Mouse (Mus musculus): Measurements from ENCODE around the gene Fam221a. TPM values are rescaled to one million over a fixed set of nuclear protein-coding genes. Genes with fewer than 3 reads are reported as not detected.

Fam221a gene
- 4.5 and 6.5 TPM in 2 replicates for polyA plus RNA-seq (2015; fragmentation: Nextera tagmentation; extraction: Ambion mirVana)

DNA sequence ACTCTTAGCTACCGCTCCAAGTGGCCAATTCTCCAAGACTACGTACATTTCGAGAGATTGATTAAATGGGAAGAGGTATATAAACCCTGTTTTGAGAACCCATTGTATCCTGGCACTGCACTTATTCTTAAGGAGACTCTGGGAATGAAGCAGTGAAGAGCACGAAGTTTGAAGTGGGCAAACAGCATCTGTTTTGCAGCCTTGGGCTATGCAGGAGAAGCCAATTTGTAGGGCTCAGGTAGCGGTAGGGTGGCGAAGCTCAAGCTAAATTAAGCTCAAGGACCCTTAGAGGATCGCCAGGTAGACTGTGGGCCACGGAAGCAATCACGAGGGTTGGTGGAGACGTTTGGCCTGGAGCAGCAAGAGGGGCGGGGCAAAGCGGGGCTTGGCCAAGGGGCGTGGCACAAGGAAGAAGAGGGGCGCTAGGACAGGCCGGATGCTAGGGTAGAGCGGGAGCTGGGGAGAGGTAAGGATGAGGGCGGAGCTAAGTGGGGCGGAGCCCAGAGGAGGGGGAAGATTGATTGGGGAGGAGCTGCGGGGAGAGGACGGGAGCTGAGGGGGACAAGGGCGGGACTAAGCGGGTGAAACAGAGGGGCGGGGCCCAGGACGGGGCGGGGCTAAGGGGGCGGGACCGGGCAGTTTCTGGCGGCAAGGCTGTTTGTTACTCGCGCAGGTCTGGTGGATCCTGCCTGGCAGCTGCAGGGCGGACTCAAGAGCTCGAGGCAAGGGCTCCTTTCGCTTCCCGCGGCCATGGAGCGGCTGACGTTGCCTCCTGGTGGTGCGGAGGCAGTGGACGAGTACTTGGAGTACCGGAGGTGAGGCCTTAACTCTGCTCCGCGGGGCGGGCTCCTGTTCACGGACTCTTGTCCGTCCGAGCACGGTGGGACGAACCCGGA, at the start of gene Fam221a:
Gene Fam221a, plus strand, starts transcription at position 581 of the 896 bp plus-strand sequence.
- peak within 1 kb of the TSS; percentile 87 for H3K4me2 ChIP-seq (replicated peaks)
- H3K36me3 ChIP-seq = no peaks in the 10 kb centered on the region
- WGBS = 4% methylated on average over 46 of the region's 49 CpGs
- peaks cover 9% of the 10 kb centered on the region for H3K4me1 ChIP-seq
- peak within 1 kb of the TSS; percentile 62 for H3K27ac ChIP-seq (replicated peaks)
- H3K4me3 ChIP-seq = peak within 1 kb of the TSS; percentile 56
- peak within 1 kb of the TSS; percentile 62 for H3K9ac ChIP-seq (replicated peaks)
- no peaks in the 10 kb centered on the region for H3K27me3 ChIP-seq
- peak; percentile 97 for ATAC-seq (replicated peaks)
- H3K9me3 ChIP-seq = no peaks in the 10 kb centered on the region

DNA sequence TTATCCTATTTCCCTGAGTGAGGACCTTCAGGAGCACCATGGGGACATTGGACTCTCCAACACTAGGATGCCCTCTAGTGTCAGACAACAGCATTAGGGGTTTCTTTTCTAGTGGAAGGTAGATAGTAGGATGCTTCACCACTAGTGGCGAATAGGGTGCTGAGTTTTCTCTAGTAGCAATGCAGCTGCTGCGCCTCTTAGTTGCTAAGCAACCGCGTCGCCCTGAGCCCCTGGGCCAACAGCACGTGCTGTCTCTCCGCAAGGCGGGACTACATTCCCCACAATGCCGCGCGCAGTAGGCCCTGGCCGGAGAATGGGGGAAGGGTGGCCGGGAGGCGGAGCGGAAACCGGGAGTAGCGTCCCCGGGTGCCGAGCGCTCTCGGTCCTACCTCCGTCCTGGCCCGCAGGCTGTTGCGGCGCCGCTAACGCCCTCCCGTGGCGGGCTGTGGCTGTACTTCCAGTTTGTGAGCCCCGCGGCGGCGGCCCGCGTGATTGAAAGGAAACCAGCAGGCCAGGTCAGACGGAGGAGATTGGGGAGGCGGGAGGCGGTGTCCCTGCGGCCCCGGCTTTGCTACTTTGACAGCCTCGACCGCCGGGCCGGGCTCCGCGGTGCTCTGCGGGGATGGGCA, 48.5 kb upstream of the Fam221a start, which contains the start of gene Ccdc126:
Gene Ccdc126, plus strand, starts transcription at position 309 of the 629 bp plus-strand sequence.
- Histone ChIP-seq H3K36me3 (no peaks in the 10 kb centered on the region), H3K9me3 (no peaks in the 10 kb centered on the region), H3K4me3 (peak within 1 kb of the TSS; percentile 55), H3K9ac (replicated peaks) (peak within 1 kb of the TSS; percentile 64), H3K27me3 (no peaks in the 10 kb centered on the region), H3K4me2 (replicated peaks) (peak within 1 kb of the TSS; percentile 61), H3K27ac (replicated peaks) (peak within 1 kb of the TSS; percentile 76), H3K4me1 (peaks cover 5% of the 10 kb centered on the region)
- ATAC-seq (replicated peaks) = peak; percentile 100
- WGBS = 0% methylated on average over 47 of the region's 47 CpGs

DNA sequence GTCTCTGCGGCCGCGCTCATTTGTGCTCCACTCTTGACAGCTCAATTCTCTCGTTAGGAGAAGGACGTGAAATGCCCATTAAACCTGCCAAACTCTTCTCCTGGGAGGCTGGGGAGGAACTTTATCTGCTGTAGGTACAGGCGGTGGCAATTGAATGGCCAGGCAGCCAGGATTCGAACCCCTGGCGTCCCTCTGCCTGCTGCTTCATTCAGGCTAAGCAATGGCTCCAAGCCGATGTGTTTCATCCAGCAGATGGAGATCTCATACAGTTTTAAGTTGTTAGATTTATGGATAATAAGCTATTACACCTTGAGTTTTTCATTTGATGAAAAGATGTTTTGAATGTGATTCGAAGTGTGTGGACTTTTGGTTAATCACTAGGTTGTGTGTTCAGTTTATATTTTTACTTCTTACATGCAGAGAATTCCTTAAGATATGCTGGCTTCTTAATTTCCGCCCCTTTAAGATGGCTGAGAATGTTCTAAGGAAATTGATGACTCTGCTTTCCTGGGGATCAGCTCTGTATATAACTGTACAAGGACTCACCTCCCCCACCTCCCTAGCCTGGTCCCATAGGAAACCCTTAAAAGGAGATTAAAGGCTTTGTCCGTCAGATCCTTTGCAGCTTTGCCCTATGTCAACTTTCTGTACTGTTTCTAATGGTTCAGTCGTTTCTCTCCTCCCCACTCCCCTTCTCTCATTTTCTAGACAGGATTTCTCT, 47.8 kb upstream of the Fam221a start:
- Histone ChIP-seq H3K27me3 (no peaks in the 10 kb centered on the region), H3K36me3 (no peaks in the 10 kb centered on the region), H3K4me2 (replicated peaks) (peak overlapping the region; percentile 61), H3K27ac (replicated peaks) (peak overlapping the region; percentile 76), H3K9ac (replicated peaks) (peak overlapping the region; percentile 64), H3K4me1 (peaks cover 5% of the 10 kb centered on the region), H3K4me3 (peak overlapping the region; percentile 55), H3K9me3 (no peaks in the 10 kb centered on the region)
- WGBS = 14% methylated on average over 13 of the region's 13 CpGs
- peak; percentile 21; the same call in 1 of the 2 replicates for ATAC-seq (replicated peaks)

DNA sequence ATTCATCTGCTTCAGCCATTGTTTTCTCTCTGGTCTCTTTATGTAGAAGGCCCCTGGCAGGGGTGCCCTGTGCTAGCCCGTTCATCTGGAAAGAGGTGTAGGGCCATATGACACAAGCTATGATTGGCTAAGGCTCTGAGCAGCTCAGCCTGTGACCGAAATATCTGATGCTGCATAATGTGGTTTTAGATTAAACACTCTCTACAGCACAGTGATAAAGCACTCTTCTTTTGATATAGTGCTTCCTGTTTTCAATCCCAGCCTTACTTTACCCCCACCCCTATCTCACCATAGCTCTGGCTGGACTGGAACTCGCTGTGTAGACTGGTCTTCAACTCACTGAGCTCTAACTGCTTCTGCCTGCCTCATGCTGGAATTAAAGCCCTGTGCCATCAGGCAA, 46.2 kb upstream of the Fam221a start:
- WGBS = 82% methylated on average over 3 of the region's 3 CpGs
- H3K36me3 ChIP-seq = no peaks in the 10 kb centered on the region
- no peaks in the 10 kb centered on the region for H3K27me3 ChIP-seq
- H3K4me2 ChIP-seq (replicated peaks) = no peak overlapping the region
- no peaks in the 10 kb centered on the region for H3K9me3 ChIP-seq
- H3K4me1 ChIP-seq = peaks cover 5% of the 10 kb centered on the region
- no peak overlapping the region for H3K4me3 ChIP-seq
- no peak overlapping the region for H3K9ac ChIP-seq (replicated peaks)
- no peak for ATAC-seq (replicated peaks)
- H3K27ac ChIP-seq (replicated peaks) = no peak overlapping the region

DNA sequence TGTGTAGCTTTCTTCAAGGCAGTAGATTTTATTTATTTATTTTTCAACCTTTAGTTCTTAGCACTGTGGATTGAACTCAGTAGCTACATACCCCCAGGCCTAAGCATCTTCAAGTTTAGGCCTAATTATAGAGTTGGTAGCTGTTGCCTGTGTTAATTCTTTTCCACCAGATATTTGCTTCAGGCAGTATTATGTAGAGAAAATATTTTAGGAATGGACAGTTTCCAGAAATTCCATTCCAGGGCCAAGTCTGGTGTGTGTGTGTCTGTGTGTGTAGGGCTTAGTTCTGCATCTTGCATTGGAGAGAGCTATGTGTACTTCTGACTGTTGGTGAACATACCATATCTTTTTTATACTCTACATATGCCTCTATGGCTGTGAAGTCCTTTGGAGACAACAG, 45.5 kb upstream of the Fam221a start:
- Histone ChIP-seq H3K4me2 (replicated peaks) (no peak overlapping the region), H3K9me3 (no peaks in the 10 kb centered on the region), H3K4me1 (peaks cover 5% of the 10 kb centered on the region), H3K9ac (replicated peaks) (no peak overlapping the region), H3K27ac (replicated peaks) (no peak overlapping the region), H3K27me3 (no peaks in the 10 kb centered on the region), H3K36me3 (no peaks in the 10 kb centered on the region), H3K4me3 (no peak overlapping the region)
- no peak for ATAC-seq (replicated peaks)

DNA sequence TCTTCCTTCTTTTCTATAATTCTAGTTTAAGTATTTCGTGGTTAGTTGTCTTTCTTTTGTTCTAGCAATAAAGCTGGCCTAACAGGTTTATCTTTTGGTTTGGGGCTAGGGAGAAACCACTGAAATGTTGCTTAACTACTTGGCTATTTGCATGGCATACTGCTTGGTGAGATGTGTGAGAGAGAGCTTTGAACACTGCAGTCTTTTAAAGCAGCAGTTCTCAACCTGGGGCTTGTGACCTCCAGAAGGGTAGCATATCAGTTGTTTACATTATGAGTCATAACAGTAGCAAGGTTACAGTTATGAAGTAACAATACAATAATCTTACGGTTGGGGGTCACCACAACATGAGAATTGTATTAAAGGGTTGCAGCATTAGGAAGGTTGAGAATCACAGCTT, 44.6 kb upstream of the Fam221a start:
- Histone ChIP-seq H3K4me3 (no peak overlapping the region), H3K4me1 (peaks cover 5% of the 10 kb centered on the region), H3K9me3 (no peaks in the 10 kb centered on the region), H3K4me2 (replicated peaks) (no peak overlapping the region), H3K9ac (replicated peaks) (no peak overlapping the region), H3K27ac (replicated peaks) (no peak overlapping the region), H3K36me3 (no peaks in the 10 kb centered on the region), H3K27me3 (no peaks in the 10 kb centered on the region)
- ATAC-seq (replicated peaks) = no peak
- WGBS = 63% methylated on average over 2 of the region's 2 CpGs

DNA sequence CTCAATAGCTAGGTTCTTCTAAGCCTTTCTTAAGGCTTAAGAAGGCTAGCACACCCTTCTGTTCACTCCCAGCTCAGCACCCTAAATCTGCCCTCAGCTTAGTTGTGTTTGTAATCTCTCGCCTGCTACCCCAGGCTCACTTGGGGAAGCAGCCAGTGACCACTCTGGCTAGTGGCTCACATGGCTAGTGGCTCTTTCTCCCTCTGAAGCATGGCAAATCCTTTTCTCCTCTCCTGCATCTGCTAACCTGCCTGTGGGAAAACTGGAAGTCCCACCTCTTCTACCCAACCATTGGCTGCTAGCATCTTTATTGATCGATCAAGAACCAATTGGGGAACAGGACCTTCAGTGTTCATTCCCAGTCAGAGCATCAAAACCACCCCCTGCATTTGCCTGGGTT, 43.0 kb upstream of the Fam221a start:
- H3K4me1 ChIP-seq = peaks cover 5% of the 10 kb centered on the region
- H3K9me3 ChIP-seq = no peaks in the 10 kb centered on the region
- 58% methylated on average over 2 of the region's 2 CpGs for WGBS
- no peak overlapping the region for H3K9ac ChIP-seq (replicated peaks)
- no peak overlapping the region for H3K4me2 ChIP-seq (replicated peaks)
- no peak overlapping the region for H3K27ac ChIP-seq (replicated peaks)
- no peak for ATAC-seq (replicated peaks)
- no peak overlapping the region for H3K4me3 ChIP-seq
- no peaks in the 10 kb centered on the region for H3K36me3 ChIP-seq
- no peaks in the 10 kb centered on the region for H3K27me3 ChIP-seq

DNA sequence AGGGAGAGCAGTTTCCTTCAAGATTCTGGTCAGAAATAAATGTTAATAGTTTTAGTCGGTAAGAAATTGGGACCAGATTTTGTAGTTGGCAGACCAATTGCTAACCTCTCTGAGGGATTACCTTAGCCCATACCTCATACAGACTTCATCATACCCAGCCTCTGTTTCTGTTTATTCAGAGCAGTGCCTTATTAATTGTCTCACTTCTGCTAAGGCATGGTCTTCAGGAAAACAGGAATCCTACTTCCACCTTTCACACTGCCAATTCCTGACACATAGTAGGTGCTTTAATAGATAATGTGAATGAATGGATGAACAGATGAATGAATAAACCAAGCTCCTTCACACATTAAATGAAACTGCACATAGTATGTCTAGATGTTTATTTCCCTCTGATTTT, 42.2 kb upstream of the Fam221a start:
- no peak overlapping the region for H3K4me3 ChIP-seq
- H3K4me2 ChIP-seq (replicated peaks) = no peak overlapping the region
- WGBS = 89% methylated on average over 1 of the region's 1 CpGs
- H3K36me3 ChIP-seq = no peaks in the 10 kb centered on the region
- no peak for ATAC-seq (replicated peaks)
- H3K4me1 ChIP-seq = peaks cover under 1% of the 10 kb centered on the region
- no peaks in the 10 kb centered on the region for H3K27me3 ChIP-seq
- H3K27ac ChIP-seq (replicated peaks) = no peak overlapping the region
- H3K9me3 ChIP-seq = no peaks in the 10 kb centered on the region
- H3K9ac ChIP-seq (replicated peaks) = no peak overlapping the region

DNA sequence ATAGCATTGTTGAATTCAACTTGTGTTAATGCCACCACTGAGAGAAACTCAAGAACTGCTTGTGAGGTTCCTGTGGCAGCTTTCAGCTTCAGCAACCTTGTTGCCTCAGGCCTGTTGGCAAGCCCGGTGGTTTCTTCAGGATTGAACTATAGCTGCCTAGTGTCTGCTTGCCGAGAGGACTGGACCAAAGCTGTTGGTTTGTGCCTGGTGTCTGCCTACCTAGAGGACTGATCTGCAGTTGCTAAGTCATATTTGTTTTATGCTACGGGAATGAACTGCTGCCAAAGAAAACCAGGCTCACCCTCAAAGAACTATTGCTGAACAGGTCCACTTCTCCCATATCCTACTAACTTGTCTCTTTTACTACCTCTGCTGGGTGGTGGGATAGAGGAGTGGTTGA, 40.7 kb upstream of the Fam221a start:
- no peaks in the 10 kb centered on the region for H3K27me3 ChIP-seq
- H3K4me3 ChIP-seq = no peak overlapping the region
- no peaks in the 10 kb centered on the region for H3K9me3 ChIP-seq
- H3K4me2 ChIP-seq (replicated peaks) = no peak overlapping the region
- 86% methylated on average over 3 of the region's 3 CpGs for WGBS
- H3K36me3 ChIP-seq = no peaks in the 10 kb centered on the region
- H3K4me1 ChIP-seq = no peaks in the 10 kb centered on the region
- H3K27ac ChIP-seq (replicated peaks) = no peak overlapping the region
- H3K9ac ChIP-seq (replicated peaks) = no peak overlapping the region
- no peak for ATAC-seq (replicated peaks)

DNA sequence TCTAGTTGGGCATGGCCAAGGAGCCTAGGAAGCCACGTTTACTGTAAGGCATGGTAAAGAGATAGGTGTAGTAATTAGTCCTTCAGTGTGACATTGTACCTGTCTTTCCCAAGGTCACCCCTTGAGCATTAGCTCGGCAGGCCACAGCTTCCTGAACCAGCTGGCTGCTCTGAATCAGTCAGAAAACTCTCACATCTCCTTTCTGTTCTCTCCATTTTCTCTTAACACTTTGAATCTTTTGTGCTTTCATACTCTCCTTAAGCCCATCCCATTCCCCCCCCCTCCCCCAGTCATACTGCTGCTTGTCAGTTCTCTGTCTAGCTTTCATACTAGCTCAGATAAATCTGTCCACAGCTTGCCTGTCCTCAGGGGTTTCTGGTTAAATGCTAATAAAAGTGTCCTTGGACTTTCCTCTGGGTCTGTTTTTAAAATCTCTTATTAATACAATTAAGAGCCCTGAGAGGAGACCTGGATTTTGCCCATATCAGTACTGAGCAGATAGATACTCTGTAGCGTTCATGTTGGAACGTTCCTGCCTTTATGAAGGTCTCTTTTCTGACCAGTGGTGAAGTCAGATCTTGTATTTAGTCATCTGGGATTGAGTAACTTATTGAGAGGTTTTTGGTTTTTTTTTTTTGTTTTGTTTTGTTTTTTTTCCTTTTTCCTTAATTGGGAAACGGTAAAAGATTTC, 36.0 kb upstream of the Fam221a start:
- H3K4me3 ChIP-seq = no peak overlapping the region
- WGBS = 64% methylated on average over 5 of the region's 5 CpGs
- H3K9ac ChIP-seq (replicated peaks) = no peak overlapping the region
- no peaks in the 10 kb centered on the region for H3K27me3 ChIP-seq
- no peak overlapping the region for H3K4me2 ChIP-seq (replicated peaks)
- H3K36me3 ChIP-seq = no peaks in the 10 kb centered on the region
- H3K27ac ChIP-seq (replicated peaks) = no peak overlapping the region
- no peaks in the 10 kb centered on the region for H3K9me3 ChIP-seq
- no peaks in the 10 kb centered on the region for H3K4me1 ChIP-seq
- no peak for ATAC-seq (replicated peaks)

DNA sequence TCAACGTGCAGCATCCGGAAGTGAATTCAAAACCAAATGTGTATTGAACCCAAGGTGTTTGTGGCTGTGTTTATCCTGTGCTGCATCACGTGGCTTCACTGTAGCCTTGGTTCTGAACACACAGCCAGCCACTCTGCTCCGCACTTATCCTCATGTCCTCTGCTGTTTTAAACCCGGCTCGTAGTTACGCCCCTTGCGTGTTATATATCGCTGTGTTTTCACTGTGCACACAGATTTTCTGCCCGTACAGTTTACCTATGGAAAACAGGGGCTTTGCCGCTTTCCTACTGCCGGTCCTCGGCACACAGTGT, 35.5 kb upstream of the Fam221a start:
- Histone ChIP-seq H3K4me3 (no peak overlapping the region), H3K9me3 (no peaks in the 10 kb centered on the region), H3K27ac (replicated peaks) (no peak overlapping the region), H3K36me3 (no peaks in the 10 kb centered on the region), H3K4me1 (no peaks in the 10 kb centered on the region), H3K4me2 (replicated peaks) (no peak overlapping the region), H3K27me3 (no peaks in the 10 kb centered on the region), H3K9ac (replicated peaks) (no peak overlapping the region)
- WGBS = 70% methylated on average over 13 of the region's 13 CpGs
- ATAC-seq (replicated peaks) = no peak

DNA sequence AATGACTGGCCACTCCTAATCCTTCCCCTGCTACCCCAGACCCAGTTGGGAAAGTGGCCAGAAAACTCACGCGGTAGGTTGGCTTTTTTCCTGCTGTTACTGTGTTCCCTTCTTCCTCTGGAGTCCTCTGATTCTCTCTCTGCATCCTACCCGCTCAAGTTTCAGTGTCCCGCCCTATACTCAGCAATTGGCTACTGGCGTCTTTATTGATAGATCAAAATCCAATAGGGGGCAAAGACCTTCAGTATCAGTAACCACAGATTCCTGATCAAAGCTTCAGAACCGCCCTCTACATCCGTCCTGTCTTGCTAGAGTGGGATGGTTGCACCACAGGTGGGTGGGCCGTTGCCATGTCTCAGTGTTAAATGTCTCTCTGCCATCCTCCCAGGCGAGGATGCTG, 29.0 kb upstream of the Fam221a start:
- no peaks in the 10 kb centered on the region for H3K9me3 ChIP-seq
- no peak overlapping the region for H3K4me3 ChIP-seq
- H3K36me3 ChIP-seq = no peaks in the 10 kb centered on the region
- no peaks in the 10 kb centered on the region for H3K27me3 ChIP-seq
- H3K9ac ChIP-seq (replicated peaks) = no peak overlapping the region
- no peak for ATAC-seq (replicated peaks)
- H3K4me1 ChIP-seq = no peaks in the 10 kb centered on the region
- no peak overlapping the region for H3K27ac ChIP-seq (replicated peaks)
- H3K4me2 ChIP-seq (replicated peaks) = no peak overlapping the region
- 16% methylated on average over 9 of the region's 9 CpGs for WGBS

All from forebrain, embryonic 15.5 days (tissue).